Mouse (Mus musculus) thymus, postnatal 4 days (tissue): ENCODE measurements at regions not wholly inside any gene's neighbourhood (a gene's known extent, or its start where the extent isn't known, plus 50 kb on each side); places are given as distances from the start of the nearest gene placed in this dataset.

ENCODE experiments used
- DNase-seq: peaks from one replicate; pipeline ENCODE4 v3.0.0; 2021

DNA sequence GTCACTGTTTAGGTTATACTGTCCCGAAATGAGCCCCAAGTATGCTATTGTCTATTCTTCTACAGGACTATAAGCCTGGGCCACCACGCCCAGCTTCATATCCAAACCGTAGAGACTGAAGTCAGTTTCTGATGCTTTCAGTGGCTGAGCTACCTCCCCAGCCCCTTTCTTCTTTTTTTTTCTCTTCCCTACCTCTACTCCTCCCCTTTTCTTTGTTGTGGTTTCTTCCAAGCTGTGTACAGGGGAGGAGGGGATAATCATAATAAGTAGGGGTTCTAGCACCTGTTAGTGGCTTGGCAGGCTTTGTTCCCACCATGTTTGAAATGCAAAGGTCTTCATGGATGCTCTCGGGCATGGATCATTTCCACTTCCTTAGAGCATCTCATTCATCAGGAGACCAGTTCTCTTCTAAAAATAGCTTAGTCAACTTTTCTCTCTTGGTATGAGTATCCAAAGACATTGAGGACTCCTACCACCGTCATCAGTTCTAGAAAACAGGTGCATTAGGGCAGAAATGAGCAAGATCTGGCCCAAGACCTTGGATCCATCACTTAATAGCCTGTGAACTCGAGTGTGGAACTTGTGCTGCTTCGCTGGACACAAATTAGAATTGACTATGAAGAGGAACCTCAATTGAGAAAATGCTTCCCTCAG is 1383.5 kb downstream of the Gsdmc2 start:
- no peak for DNase-seq

- DNase-seq = no peak
Observed at GRCm38 (mm10) chr15:62460724-62461123, 1384.3 kb downstream of the Gsdmc2 start.

DNA sequence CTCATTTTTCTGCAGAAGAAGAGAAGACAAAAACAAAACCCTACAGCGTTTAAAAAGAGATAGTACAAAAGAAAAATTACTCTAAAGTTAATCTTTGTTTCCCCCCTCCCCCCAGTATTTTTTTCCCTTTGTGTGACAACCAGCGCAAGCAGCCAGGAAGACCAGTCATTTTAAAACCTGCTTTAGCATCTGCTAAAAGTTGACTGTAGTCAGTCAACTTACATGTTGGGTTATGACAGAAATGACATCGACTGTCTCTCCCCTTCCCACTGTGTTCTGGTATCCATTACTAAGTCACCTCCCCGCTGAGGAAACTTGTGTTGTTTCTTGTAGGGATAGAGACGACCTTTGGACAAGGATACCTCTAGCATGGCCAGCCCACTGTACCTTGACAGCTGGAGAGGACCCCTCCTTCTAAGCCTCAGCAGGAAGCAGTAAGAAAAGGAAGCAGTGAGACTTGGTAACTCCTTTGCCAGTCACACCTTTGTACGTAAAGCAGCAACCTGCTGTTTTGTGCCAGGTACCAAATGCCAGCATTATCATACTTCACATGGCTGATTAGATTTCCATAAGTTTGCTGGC is 1384.9 kb downstream of the Gsdmc2 start:
- no peak for DNase-seq

DNA sequence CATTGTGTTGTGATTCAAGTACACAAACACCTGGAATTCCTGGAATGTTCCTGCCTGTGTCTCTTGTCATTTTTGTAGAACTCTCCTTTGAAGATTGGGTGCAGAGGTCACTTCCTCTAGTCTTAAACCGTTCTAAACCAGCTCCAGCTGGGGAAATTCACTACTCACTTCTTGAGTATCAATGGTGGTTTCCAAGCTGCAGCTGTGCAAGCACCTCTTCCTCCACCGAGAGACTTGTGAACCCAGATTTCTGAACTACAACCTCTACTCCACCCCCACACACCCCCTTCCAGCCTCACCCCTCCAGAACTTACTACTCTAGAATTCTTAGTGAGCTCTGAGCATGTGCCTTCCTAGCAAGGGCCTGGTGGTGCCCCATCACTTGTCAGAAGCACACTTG is 1387.0 kb downstream of the Gsdmc2 start:
- peak; percentile 50 for DNase-seq

GRCm38 (mm10) chr15:62457051-62457664 is 1387.8 kb downstream of the Gsdmc2 start:
- peak; percentile 49 for DNase-seq

GRCm38 (mm10) chr15:62456020-62456419 is 1389.0 kb downstream of the Gsdmc2 start:
- no peak for DNase-seq

DNA sequence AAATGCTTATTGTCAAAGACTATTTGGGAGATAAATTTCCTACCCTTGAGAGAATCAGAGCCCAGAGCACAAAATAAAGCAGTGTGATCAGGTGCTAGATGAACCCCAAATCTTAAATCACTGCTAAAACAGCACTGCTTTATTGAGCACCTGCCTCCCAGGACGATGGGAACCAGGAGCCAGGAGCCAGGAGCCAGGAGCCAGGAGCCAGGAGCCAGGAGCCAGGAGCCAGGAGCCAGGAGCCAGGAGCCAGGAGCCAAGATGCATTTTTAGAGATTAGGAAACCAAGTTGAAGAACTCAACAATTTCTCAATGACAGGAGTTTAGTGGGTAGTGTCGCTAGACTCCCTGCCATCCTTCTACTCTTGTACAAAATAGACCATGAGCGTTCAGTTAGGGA is 1396.9 kb downstream of the Gsdmc2 start:
- DNase-seq = no peak

- DNase-seq = no peak
Observed at GRCm38 (mm10) chr15:62439211-62439610, 1405.8 kb downstream of the Gsdmc2 start.

DNA sequence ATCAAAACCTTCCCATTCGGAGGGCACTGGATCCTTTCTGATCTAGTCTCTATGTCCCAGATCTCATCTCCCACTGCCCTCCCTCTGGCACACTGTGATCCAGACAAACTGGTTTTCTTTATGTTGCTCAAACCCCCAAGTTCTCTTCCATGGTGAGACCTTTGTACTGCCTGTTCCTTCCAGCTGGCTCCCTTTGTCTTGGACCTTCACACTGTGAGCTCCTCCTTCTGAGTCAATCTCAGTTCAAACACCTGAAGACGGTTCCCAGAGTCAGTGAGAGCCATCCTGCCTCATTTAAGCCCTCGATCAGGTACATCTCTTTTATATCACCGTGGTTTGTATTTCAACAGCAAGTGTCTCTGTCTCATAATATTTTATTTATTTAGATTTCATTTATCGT is 1408.3 kb downstream of the Gsdmc2 start:
- DNase-seq = no peak

GRCm38 (mm10) chr15:62435141-62435680 is 1409.8 kb downstream of the Gsdmc2 start:
- DNase-seq = no peak

DNA sequence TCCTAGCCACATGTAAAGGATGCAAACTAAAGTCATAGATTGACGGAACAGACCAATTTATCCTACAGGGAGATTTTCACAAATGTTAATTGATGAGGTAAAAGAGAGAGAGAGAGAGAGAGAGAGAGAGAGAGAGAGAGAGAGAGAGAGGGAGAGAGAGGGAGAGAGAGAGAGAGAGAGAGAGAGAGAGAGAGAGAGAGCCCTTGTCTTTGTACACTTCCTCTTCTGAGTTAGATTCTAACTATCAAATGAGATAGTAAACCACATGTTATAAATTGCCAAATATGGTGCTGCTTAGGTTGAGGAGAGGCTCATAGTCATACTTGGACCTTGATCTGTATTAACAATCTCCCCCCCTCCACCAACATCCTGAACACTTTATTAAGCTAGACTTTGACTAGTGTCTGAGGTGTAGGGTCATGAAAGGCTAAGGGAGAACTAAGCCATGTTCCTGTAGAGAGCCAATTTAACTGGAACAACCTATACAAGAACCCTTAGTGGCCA is 1412.2 kb downstream of the Gsdmc2 start:
- no peak for DNase-seq

- no peak for DNase-seq
Observed at GRCm38 (mm10) chr15:62431150-62431678, 1413.8 kb downstream of the Gsdmc2 start.

GRCm38 (mm10) chr15:62422995-62423394 is 1422.0 kb downstream of the Gsdmc2 start:
- DNase-seq = no peak

DNA sequence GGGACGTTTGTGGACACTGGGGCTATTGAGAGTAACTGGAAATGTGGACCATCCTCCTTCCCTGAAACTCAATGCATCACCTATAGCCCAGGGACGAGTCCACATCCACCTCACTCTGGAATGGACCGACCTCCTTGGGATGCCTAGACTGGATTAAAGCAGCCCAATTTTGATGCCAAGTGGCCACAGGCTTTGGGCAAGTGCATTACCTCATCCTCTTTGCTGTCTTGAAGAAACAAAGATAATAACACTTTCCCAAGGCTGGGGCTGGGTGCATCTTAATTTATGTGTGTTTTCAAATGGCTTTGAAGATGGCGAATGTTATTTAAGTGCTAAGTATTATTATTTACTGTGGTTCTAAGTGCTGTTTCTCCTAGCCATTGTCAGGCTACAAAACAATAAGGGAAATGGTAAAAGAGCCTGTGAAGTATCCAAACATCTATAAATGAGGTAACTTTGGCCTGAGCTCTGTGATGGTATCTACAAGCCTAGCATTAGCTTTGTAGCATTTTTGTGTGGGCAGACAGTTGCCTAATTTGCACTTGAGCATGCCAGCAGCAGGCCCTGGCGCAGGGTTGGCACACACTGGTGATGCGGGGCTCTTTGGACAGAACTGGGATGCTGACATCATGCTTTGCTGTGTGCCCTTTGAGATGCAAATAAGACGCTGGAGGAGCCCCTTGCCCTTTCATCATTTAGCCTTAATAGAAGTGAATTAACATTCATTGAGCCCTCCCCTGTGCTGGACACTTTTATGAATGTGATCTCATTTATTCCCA is 1423.7 kb downstream of the Gsdmc2 start:
- DNase-seq = no peak

DNA sequence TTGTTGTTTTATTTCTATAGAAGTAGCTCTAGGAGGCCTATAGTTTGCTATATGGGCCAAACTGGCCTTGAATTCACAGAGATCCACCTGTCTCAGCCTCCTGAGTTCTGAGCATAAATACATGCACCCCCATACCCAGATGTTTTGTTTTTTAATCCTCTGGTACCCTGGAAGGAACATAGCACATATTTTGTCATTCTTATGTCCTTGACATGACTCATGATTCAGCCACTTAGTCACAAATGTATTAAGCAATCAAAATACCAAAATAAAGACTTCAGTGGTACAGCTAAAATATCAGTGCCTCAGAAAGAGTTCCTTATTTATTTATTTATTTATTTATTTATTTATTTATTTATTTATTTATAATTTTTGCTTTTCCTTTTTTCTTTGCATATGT is 1428.3 kb downstream of the Gsdmc2 start:
- no peak for DNase-seq

- peak; percentile 37 for DNase-seq
Observed at GRCm38 (mm10) chr15:62413694-62414093, 1431.3 kb downstream of the Gsdmc2 start.

- DNase-seq = no peak
Observed at GRCm38 (mm10) chr15:62402142-62402541, 1442.8 kb downstream of the Gsdmc2 start.

DNA sequence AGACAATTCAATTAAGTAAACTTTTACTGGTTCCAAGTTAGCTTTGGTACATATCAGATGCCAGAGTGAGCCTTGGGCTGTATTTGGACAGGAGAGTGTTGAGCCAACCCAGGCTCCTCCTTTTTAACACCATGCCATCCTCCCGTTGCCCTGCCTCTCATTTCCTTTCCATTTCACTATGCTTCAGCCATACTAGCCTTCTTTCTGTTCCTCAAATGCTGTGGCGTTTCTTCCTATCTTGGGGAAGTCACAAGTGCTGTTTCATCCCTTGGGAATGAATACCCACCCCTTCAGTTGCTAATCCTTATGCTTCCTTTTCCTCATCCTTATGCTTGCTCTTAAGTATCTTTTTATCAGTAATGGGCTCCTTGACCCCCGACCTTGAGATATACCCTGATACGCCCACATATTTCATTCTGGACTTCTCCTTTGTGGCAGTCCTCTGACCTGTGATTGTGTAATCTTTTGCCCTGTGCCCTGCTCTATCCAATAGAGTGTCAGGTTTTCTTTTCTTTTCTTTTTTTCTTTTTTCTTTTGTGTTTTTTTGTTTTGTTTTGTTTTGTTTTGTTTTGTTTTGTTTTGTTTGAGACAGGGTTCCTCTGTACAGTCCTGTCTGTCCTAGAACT is 1443.9 kb downstream of the Gsdmc2 start:
- DNase-seq = no peak

GRCm38 (mm10) chr15:62399381-62399780 is 1445.6 kb downstream of the Gsdmc2 start:
- no peak for DNase-seq

DNA sequence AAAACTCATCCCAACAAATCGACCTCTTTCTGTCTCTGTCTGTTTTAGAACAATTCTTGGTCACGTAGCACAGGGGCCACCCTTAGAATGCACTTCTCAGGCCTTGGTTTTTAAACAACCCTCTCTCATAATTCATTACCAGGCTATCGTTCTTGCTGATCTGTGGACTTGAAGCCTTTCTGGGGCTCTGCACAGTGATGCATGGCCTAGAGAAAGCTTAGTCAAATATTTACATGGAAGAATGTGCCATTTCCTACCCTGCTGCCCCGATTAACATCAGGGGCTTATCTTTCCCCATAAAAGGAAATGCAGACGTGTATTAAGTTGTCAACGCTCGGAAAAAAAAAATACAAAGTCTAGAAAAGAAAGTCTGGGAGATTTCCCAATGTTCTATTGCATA is 1448.0 kb downstream of the Gsdmc2 start:
- no peak for DNase-seq

DNA sequence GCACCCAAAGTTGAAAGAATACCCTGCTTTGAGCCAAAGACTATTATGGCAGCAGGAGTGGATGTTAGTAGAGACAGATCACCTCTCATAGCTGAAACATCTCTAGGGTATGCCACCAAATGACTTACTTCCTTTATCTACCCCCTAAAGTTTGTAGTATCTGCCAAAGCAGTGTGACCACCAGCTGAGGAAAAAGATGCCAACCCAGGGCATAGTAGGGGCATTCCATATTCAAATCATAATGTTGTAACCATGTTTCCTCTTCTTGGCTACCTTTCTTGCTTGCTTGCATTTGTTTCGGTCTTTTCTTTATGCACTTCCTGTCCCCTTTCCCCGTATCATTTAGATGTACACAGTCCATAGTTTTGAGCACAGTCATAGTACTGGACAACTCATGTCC is 1449.6 kb downstream of the Gsdmc2 start:
- no peak for DNase-seq

- DNase-seq = no peak
Observed at GRCm38 (mm10) chr15:62393416-62393815, 1451.6 kb downstream of the Gsdmc2 start.

GRCm38 (mm10) chr15:62392839-62393238 is 1452.1 kb downstream of the Gsdmc2 start:
- no peak for DNase-seq
